Mouse (Mus musculus): ENCODE measurements around the gene 4931406C07Rik. TPM values are rescaled to one million over a fixed set of nuclear protein-coding genes. Genes with fewer than 3 reads are reported as not detected.

Gene 4931406C07Rik
- total RNA-seq, 2 experiments from 2014 or later, result 17.2 to 20.0 TPM

- TF ChIP-seq CTCF (conservative IDR thresholded peaks at IDR 0.05), result peak; percentile 18
- Histone ChIP-seq H3K27ac (peak within 1 kb of the TSS; percentile 93), H3K4me3 (peak within 1 kb of the TSS; percentile 99)
- peak; percentile 93 to 95 for DNase-seq (ENCODE audit: low spot score in 2 of 2)
These were observed 26.4 kb downstream of the 4931406C07Rik start, which contains the start of gene Med17 for GRCm38 (mm10) chr9:15279649-15280490. Med17 (minus strand) TSS chr9:15279931.

GRCm38 (mm10) chr9:15279139-15279648, 27.1 kb downstream of the 4931406C07Rik start:
- H3K4me3 ChIP-seq, result peak overlapping the region; percentile 99
- TF ChIP-seq CTCF (conservative IDR thresholded peaks at IDR 0.05), result no peak
- no peak for DNase-seq (ENCODE audit: low spot score in 2 of 2)
- H3K27ac ChIP-seq, result peak overlapping the region; percentile 93

- H3K4me3 ChIP-seq, result no peak overlapping the region; the same call in 1 of the 2 replicates
- no peak for TF ChIP-seq CTCF (conservative IDR thresholded peaks at IDR 0.05)
- no peak overlapping the region for H3K27ac ChIP-seq
- DNase-seq (ENCODE audit: low spot score in 2 of 2), result no peak
These were observed 27.9 kb downstream of the 4931406C07Rik start for GRCm38 (mm10) chr9:15278343-15278742.

GRCm38 (mm10) chr9:15276855-15277254, 29.4 kb downstream of the 4931406C07Rik start:
- no peak overlapping the region for H3K27ac ChIP-seq
- H3K4me3 ChIP-seq, result no peak overlapping the region
- no peak for TF ChIP-seq CTCF (conservative IDR thresholded peaks at IDR 0.05)
- DNase-seq (ENCODE audit: low spot score in 2 of 2), result no peak

GRCm38 (mm10) chr9:15273981-15274380, 32.3 kb downstream of the 4931406C07Rik start:
- no peak for DNase-seq (ENCODE audit: low spot score in 2 of 2)
- TF ChIP-seq CTCF (conservative IDR thresholded peaks at IDR 0.05), result no peak
- H3K4me3 ChIP-seq, result no peak overlapping the region
- no peak overlapping the region for H3K27ac ChIP-seq

- no peak overlapping the region for H3K4me3 ChIP-seq
- no peak for DNase-seq (ENCODE audit: low spot score in 2 of 2)
- no peak overlapping the region for H3K27ac ChIP-seq
- TF ChIP-seq CTCF (conservative IDR thresholded peaks at IDR 0.05), result no peak
These were observed 42.8 kb downstream of the 4931406C07Rik start for GRCm38 (mm10) chr9:15263487-15263886.

GRCm38 (mm10) chr9:15261980-15262379, 44.3 kb downstream of the 4931406C07Rik start:
- DNase-seq (ENCODE audit: low spot score in 2 of 2), result no peak
- Histone ChIP-seq H3K4me3 (no peak overlapping the region), H3K27ac (no peak overlapping the region)
- no peak for TF ChIP-seq CTCF (conservative IDR thresholded peaks at IDR 0.05)

- H3K27ac ChIP-seq, result no peak overlapping the region
- TF ChIP-seq CTCF (conservative IDR thresholded peaks at IDR 0.05), result no peak
- DNase-seq (ENCODE audit: low spot score in 2 of 2), result no peak
- no peak overlapping the region for H3K4me3 ChIP-seq
These were observed 50.0 kb downstream of the 4931406C07Rik start for GRCm38 (mm10) chr9:15256214-15256613.

- no peak overlapping the region for H3K27ac ChIP-seq
- no peak for TF ChIP-seq CTCF (conservative IDR thresholded peaks at IDR 0.05)
- no peak for DNase-seq (ENCODE audit: low spot score in 2 of 2)
- H3K4me3 ChIP-seq, result no peak overlapping the region
These were observed 51.7 kb downstream of the 4931406C07Rik start for GRCm38 (mm10) chr9:15254501-15254900.

- DNase-seq (ENCODE audit: low spot score in 2 of 2), result no peak
- Histone ChIP-seq H3K4me3 (no peak overlapping the region), H3K27ac (no peak overlapping the region)
- TF ChIP-seq CTCF (conservative IDR thresholded peaks at IDR 0.05), result no peak
These were observed 54.1 kb downstream of the 4931406C07Rik start for GRCm38 (mm10) chr9:15252196-15252595.

- TF ChIP-seq CTCF (conservative IDR thresholded peaks at IDR 0.05), result no peak
- no peak overlapping the region for H3K4me3 ChIP-seq
- DNase-seq (ENCODE audit: low spot score in 2 of 2), result no peak
- no peak overlapping the region for H3K27ac ChIP-seq
These were observed 55.9 kb downstream of the 4931406C07Rik start for GRCm38 (mm10) chr9:15250376-15250775.

- no peak for TF ChIP-seq CTCF (conservative IDR thresholded peaks at IDR 0.05)
- no peak overlapping the region for H3K4me3 ChIP-seq
- H3K27ac ChIP-seq, result no peak overlapping the region
- no peak for DNase-seq (ENCODE audit: low spot score in 2 of 2)
These were observed 60.8 kb downstream of the 4931406C07Rik start for GRCm38 (mm10) chr9:15245319-15246075.

- Histone ChIP-seq H3K4me3 (no peak overlapping the region), H3K27ac (no peak overlapping the region)
- DNase-seq (ENCODE audit: low spot score in 2 of 2), result no peak
- no peak for TF ChIP-seq CTCF (conservative IDR thresholded peaks at IDR 0.05)
These were observed 64.1 kb downstream of the 4931406C07Rik start for GRCm38 (mm10) chr9:15242130-15242529.

Measured in layer of hippocampus, adult 2 months (tissue).